Mouse (Mus musculus) spleen, postnatal 14 days (tissue): ENCODE measurements around the gene Mgst2.

ENCODE experiments used
- DNase-seq, 2 experiments: peaks; one replicate each; pipeline ENCODE4 v3.0.0; 2021 to 2022; ENCODE audit warnings: low spot score in 2 of 2

Mgst2 gene

GRCm38 (mm10) chr3:51660060-51660459, at the start of gene Mgst2:
Mgst2 (plus strand) TSS chr3:51660360.
- DNase-seq = no peak

DNA sequence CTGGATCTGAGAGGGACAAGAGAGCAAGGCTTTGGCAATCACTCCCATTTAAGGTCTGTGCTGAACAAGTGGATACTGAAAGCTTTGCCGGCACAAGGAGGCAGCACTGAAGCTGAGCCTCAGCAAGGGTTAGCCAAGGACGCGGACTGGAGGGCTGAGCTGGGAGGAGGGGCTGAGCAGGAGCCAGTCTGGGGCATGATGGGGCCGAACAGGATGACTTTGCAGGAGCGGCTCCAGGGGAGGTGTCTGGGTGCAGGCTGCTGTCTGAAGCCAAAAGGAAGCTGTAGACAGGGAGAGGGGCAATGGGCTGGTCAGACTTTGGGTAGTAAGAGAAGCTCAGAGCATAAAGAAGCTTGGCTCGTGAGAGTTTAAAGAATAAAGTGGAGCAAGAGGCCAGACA, 48.2 kb upstream of the Mgst2 start:
- DNase-seq = peak in 1 of 2 experiments; percentile 15

DNA sequence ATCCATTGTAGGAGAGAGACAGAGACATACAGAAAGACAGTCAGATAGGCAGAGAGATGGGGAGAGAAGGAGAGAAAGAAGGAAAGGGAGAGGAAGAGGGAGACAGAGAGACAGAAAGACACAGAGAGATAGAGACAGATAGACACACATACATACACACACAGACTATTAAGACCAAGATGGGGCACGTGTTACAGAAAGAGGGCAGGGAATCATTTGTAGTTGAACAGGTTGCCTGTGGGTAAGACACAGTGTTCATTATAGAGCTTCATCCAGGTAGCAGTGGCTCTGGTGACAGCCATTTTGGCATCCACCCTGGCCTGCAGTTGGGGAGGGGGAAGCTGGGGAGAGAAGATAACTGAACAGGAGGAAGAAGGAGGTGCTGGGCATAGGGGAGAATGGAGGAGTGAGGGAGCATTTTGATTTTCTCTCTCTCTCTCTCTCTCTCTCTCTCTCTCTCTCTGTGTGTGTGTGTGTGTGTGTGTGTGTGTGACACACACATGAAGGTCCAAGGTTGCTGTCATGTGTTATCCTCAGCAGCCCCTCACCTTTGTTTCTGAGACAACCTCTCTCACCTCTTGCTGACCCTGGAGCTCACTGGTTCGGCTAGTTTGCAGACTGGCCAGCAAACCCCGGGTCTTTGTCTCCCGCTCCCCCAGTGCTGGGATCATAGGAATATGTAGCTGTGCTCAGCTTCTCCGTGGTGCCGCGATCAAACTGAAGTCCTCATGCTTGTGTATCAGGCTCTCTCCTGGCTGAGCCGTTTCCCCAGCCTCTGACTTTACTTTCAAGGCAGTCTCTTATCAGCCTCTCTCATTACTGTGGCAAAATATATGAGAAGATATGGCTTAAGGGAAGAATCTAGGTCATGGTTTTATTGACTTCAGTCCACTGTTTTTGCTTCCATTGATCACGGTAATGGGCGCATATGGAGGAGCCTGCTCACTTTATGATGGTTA, 47.5 kb upstream of the Mgst2 start:
- no peak for DNase-seq

DNA sequence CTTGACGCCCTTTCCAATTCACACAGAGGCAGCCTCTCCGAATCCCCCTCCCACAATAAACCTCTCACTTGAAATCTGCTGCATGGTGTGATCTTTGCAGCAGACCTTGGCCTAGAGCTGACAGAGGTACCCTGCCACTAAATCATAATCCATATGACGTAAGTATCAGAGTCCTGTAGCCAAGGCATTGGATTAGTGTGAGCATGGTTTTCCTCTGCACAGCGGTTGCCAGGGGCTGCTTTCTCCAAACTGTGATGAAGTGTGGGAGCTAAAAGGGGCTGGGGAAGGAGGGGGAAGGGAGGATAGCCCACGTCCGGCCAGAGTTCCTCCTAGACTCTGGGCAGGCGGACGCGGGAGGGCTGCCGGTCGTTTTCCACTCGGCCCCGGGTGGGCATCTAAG, 45.9 kb upstream of the Mgst2 start:
- no peak for DNase-seq

GRCm38 (mm10) chr3:51623956-51624355, 36.2 kb upstream of the Mgst2 start:
- DNase-seq = no peak

- DNase-seq = no peak
These were observed 32.4 kb upstream of the Mgst2 start for GRCm38 (mm10) chr3:51627741-51628140.

GRCm38 (mm10) chr3:51628977-51629376, 31.2 kb upstream of the Mgst2 start:
- no peak for DNase-seq

DNA sequence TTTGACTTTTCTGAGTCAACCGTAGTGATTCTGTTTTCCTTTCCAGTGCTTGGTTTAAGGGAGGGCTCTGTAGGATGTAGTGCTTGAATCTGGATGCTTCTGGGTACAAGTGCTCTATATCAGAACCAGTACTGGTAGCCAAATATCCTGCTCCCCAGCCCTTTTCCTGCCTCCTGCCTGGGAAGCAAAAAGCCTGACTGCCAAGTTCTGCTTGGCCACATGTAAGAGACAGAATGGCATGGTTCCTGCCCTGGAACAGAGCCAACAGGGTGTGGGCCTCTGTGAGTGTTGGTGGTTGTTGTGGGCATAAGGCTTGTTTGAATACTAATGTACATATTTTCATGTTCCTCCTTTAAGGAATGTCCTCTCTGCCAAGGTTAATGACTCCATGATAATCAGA, 29.4 kb upstream of the Mgst2 start:
- DNase-seq = no peak

DNA sequence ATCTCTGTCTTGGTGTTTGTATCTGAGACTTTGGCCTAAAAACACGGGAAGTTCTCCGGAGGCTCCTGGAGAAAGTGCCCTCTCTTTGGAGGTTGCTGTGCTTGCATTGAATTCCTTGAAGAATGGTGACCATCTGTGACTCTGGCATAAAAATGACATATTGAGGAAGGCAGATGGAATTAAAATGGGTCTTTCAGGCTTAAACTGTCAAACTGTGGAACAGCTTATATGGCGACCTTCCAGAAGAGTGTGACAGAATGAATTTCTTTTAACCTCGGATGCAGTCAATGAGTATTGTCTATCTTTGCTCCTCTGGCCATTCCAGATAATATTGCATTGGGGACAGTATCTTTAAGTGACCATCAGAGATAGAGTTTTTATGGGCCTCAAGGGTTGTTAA, 28.2 kb upstream of the Mgst2 start:
- DNase-seq = no peak

GRCm38 (mm10) chr3:51634451-51634850, 25.7 kb upstream of the Mgst2 start:
- DNase-seq = no peak

DNA sequence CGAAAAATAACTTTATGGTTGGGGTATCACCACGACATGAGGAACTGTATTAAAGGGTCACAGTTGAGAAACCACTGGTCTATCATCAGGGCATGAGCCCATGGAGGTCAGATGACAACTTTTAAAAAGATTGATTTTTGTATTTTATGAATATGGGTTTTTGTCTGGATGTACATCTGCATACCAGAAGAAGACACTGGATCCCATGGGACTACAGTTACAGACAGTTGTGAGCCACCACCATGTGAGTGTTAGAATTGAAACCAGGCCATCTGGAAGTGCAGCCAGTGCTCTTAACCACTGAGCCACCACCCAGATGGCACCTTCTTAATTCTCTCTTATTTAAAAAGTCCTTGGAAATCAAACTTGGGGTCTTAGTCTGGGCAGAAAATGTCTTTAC, 24.2 kb upstream of the Mgst2 start:
- no peak for DNase-seq

- peak in 1 of 2 experiments; percentile 11 for DNase-seq
These were observed 23.5 kb upstream of the Mgst2 start for GRCm38 (mm10) chr3:51636700-51637099.

GRCm38 (mm10) chr3:51637326-51637725, 22.8 kb upstream of the Mgst2 start:
- DNase-seq = no peak

GRCm38 (mm10) chr3:51638260-51638659, 21.9 kb upstream of the Mgst2 start:
- DNase-seq = no peak

GRCm38 (mm10) chr3:51645484-51645883, 14.7 kb upstream of the Mgst2 start:
- DNase-seq = no peak

DNA sequence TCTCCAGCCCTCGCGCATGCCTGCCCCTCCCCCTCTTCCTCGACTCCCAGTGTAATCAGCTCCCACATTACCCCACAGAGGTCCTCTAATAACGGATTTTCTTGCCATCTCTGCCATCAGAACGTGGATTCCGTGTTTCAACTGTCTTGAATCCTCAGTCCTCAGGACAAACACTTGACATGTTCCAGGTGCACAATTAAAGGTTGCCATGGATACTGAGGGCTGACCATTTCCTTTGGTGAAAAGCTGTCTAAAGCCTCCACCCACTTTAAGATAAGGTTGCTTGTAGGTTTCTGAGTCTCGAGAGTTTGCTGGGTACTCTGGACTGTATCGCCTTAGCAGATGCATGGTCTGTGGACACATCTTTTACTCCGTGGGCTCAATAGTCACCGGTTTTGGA, 13.9 kb upstream of the Mgst2 start:
- DNase-seq = no peak

DNA sequence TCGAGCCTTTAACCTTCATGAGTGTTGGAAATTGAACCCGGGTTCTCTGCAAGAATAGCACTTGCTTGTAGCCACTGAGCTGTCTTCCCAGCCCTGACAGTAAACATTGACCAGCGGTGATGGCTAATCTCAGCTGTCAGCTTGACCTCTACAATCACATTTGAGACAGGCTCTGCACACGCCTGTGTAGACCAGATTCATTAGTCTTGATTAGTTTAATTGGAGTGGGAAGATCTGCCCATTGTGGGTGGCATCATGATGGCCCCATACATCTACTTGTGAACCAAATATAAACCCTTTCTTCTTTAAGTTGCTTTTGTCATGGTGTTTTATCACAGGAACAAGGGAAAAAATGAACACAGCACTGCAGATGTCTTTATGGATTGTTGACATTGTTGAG, 12.8 kb upstream of the Mgst2 start:
- DNase-seq = no peak

- peak in 1 of 2 experiments; percentile 59 for DNase-seq
These were observed 12.0 kb upstream of the Mgst2 start for GRCm38 (mm10) chr3:51648037-51648664.

DNA sequence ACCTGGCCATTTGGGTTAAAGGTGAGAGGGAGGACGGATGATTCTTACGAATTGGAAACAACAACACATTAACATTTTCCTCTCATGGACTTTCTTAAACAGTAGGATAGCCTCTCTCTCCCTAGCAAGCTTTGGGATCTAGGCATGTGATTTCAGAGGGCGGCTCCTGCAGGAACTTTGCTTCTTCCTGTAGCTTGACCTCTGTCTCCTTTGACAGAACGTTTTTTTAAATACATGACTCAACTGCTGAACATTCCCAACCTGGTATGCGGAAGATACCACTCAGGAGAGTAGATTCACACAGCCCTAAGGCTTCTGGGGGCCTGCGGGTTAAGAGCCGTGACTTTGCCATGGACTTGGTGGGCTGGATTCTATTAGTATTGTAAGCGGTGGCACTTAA, 10.7 kb upstream of the Mgst2 start:
- no peak for DNase-seq

DNA sequence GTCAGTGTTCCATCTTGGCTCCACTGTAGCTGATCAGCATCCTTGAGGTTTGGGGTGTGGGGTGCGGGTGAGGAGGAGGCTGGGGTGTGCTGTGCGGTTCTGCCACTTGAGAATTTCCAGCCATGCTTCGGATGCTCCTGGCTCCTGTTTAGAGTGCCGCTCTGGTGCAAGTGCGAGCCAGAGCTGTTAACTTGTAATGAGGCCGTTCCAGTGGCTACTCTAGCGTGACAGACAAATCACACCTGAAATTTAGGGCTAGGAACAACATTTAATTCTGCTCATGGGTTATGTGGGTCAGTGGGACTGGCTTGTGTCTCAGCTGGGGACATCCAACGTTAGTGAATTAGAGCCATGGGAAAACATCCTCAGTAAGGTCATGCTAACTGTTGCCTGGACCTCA, 10.2 kb upstream of the Mgst2 start:
- DNase-seq = no peak

- no peak for DNase-seq
These were observed 9.0 kb upstream of the Mgst2 start for GRCm38 (mm10) chr3:51651149-51651548.

DNA sequence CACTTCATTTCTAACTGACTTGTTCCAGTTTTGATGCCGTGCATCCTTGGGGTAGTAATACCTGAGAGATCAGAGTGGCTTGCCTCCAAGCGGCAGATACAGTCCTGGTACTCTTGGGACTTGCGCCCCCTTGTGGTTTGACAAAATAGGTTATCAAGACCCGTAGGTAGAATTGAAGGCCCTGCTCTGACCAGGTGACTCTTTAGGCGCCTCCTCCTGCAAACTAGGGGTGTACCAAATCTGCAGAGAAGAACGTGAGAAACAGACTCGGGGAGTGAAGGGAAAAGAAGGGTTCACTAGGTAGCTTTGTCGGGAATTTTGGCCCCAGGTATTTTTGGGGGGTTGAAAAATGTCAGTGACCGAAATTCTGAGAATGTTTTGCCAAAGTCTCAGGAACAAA, 7.9 kb upstream of the Mgst2 start:
- DNase-seq = peak; percentile 58 to 83

- no peak for DNase-seq
These were observed 7.5 kb upstream of the Mgst2 start for GRCm38 (mm10) chr3:51652701-51653100.
